In genomic region chr6:108577056-108577455, GRCm38 (mm10) we compare ENCODE assay signal across 23 mouse cellular contexts.
DNase-seq lines count a peak whose midpoint lies in the region; ATAC-seq lines count a peak whose summit lies in the region.
"Had no signal": no experiment of that assay in that cellular context is flagged by ENCODE, and none has a peak within 500 bp of the region (broad histone marks: within the 10 kb centered on the region; RNA-seq: fewer than 3 reads in every experiment).

No protein-coding gene starts in this region.

- no peak overlapping the region for H3K4me2 ChIP-seq in hindbrain, embryonic 13.5 days
- H3K4me2 ChIP-seq: forebrain, embryonic 12.5 days; heart, embryonic 13.5 days; hindbrain, embryonic 14.5 days; intestine, embryonic 15.5 days; kidney, embryonic 15.5 days; liver, embryonic 11.5 days; midbrain, embryonic 15.5 days; neural tube, embryonic 15.5 days had no signal

- no peak for ATAC-seq in hindbrain, embryonic 13.5 days (ENCODE audit: low FRiP score)
- ATAC-seq: CD4-positive, CD25-positive, alpha-beta regulatory T cell, adult 4 months; intestine, embryonic 15.5 days; midbrain, embryonic 15.5 days had no signal

- DNase-seq in cerebellum, postnatal 10 days = peak; percentile 42 to 53
- no peak for DNase-seq in cerebellum, postnatal 36 days
- DNase-seq in left cerebral cortex, postnatal 14 days (ENCODE audit: low spot score in 2 of 2) = peak; percentile 39 to 49
- no peak for DNase-seq in left cerebral cortex, postnatal 4 days
- peak; percentile 24 to 44 for DNase-seq in layer of hippocampus, postnatal 36 days
- no peak for DNase-seq in urinary bladder, postnatal 25 days (ENCODE audit: low spot score)
- no peak for DNase-seq in kidney, adult 8-10 months
- DNase-seq: adrenal gland, postnatal 14 days; cerebellum, adult 18-20 months; lung, adult 2 months; thymus, postnatal 14 days had no signal

- H3K9ac ChIP-seq in hindbrain, embryonic 13.5 days = no peak overlapping the region
- H3K9ac ChIP-seq: forebrain, embryonic 12.5 days; heart, embryonic 13.5 days; hindbrain, embryonic 14.5 days; intestine, embryonic 15.5 days; kidney, embryonic 15.5 days; midbrain, embryonic 15.5 days; neural tube, embryonic 15.5 days had no signal

- intact Hi-C loops in left cerebral cortex, postnatal 14 days (cut with DNase I) = no loop called here
- intact Hi-C loops in left cerebral cortex, postnatal 4 days (cut with DNase I) = loop anchor here (10.0 kb wide), 1 partner anchor 142 kb away; no protein-coding TSS in a partner anchor

- no peaks in the 10 kb centered on the region for H3K36me3 ChIP-seq in hindbrain, embryonic 13.5 days
- H3K36me3 ChIP-seq: embryonic facial prominence, embryonic 10.5 days; forebrain, embryonic 12.5 days; heart, embryonic 13.5 days; intestine, embryonic 15.5 days; kidney, embryonic 15.5 days; midbrain, embryonic 15.5 days; neural tube, embryonic 15.5 days had no signal

- H3K4me1 ChIP-seq in hindbrain, embryonic 13.5 days (replicated peaks) = no peaks in the 10 kb centered on the region
- H3K4me1 ChIP-seq: heart, embryonic 13.5 days; midbrain, embryonic 15.5 days; neural tube, embryonic 15.5 days had no signal

- 88% methylated on average over 6 of the region's 6 CpGs for WGBS in hindbrain, embryonic 13.5 days

- H3K9me3 ChIP-seq in hindbrain, embryonic 13.5 days = no peaks in the 10 kb centered on the region
- H3K9me3 ChIP-seq: embryonic facial prominence, embryonic 10.5 days; forebrain, embryonic 12.5 days; heart, embryonic 13.5 days; intestine, embryonic 15.5 days; kidney, embryonic 15.5 days; midbrain, embryonic 15.5 days; neural tube, embryonic 15.5 days had no signal

- no peaks in the 10 kb centered on the region for H3K27me3 ChIP-seq in hindbrain, embryonic 13.5 days
- H3K27me3 ChIP-seq: forebrain, embryonic 12.5 days; heart, embryonic 13.5 days; intestine, embryonic 15.5 days; kidney, embryonic 15.5 days; midbrain, embryonic 15.5 days; neural tube, embryonic 15.5 days had no signal

- no peak overlapping the region for H3K4me3 ChIP-seq in hindbrain, embryonic 13.5 days
- H3K4me3 ChIP-seq: embryonic facial prominence, embryonic 10.5 days; forebrain, embryonic 12.5 days; heart, embryonic 13.5 days; intestine, embryonic 15.5 days; kidney, embryonic 15.5 days; midbrain, embryonic 15.5 days; myocyte; neural tube, embryonic 15.5 days had no signal

- no peak overlapping the region for H3K27ac ChIP-seq in hindbrain, embryonic 13.5 days
- H3K27ac ChIP-seq: embryonic facial prominence, embryonic 10.5 days; forebrain, embryonic 12.5 days; heart, embryonic 13.5 days; hindbrain, embryonic 14.5 days; intestine, embryonic 15.5 days; kidney, embryonic 15.5 days; midbrain, embryonic 15.5 days; neural tube, embryonic 15.5 days had no signal

Comparison
In these comparisons a context has a peak if more than half of its experiments do, and no peak if none do; other contexts are left out.
1. DNase-seq: peak in cerebellum, postnatal 10 days (2 of 2), left cerebral cortex, postnatal 14 days (2 of 2) and layer of hippocampus, postnatal 36 days (2 of 2); none in cerebellum, postnatal 36 days (0 of 2), left cerebral cortex, postnatal 4 days (single experiment), urinary bladder, postnatal 25 days (single experiment) and kidney, adult 8-10 months (0 of 2).